Mouse (Mus musculus) Patski (cell line): ENCODE measurements around the gene Loxl1. TPM values are rescaled to one million over a fixed set of nuclear protein-coding genes. Genes with fewer than 3 reads are reported as not detected.
A peak's percentile ranks its signal among the peaks of the same experiment; 100 is the strongest.

Source experiments
- ATAC-seq: fragments of 100-300 bp; one replicate; pipeline ENCODE4 v1.8.0; 2021
- CTCF ChIA-PET: fragments of 350-600 bp; sonication (Branson Sonifier 250); formaldehyde crosslinking; loops from one replicate; lab custom pipeline; 2022; ENCODE audit warnings: inconsistent platforms; lab: Charles Lee
- POLR2A ChIA-PET: fragments of 350-600 bp; sonication (Branson Sonifier 250); formaldehyde crosslinking; loops from one replicate; lab custom pipeline; 2022; ENCODE audit warnings: antibody characterized with exemption, inconsistent platforms; lab: Charles Lee
- DNase-seq: peaks from one replicate; pipeline ENCODE4 v3.0.0-alpha.2; 2011; ENCODE audit warnings: low read depth, low spot score
- H3K27me3 ChIP-seq: fragments of 371-371 bp; one replicate; pipeline ENCODE4 v1.5.1; 2021
- CTCF ChIP-seq: fragments of 100-300 bp; IDR thresholded peaks from one replicate; pipeline ENCODE4 v1.5.1; 2021
- in situ Hi-C: fragments of 300-500 bp; cut with MboI; formaldehyde crosslinking; loops from 3 replicates; pipeline ENCODE4 v1.11.1; 2018; ENCODE audit warnings: low pct_unique_long_range_greater_than_20kb, mixed read lengths
- polyA plus RNA-seq: library from polyadenylated mRNA; unstranded; gene quantifications from one replicate; pipeline ENCODE4 v1.2.3, GENCODE M21; 2021

The Loxl1 gene
- polyA plus RNA-seq, 1 experiment from 2014 or later: 139 TPM

- no peak for ATAC-seq
- no peaks in the 10 kb centered on the region for H3K27me3 ChIP-seq
- CTCF ChIA-PET: no interaction called here
- POLR2A ChIA-PET: no interaction called here
- no peak for DNase-seq
- no peak for TF ChIP-seq CTCF
- in situ Hi-C loops: loop anchor here (25.0 kb wide), 1 partner anchor 526 kb away; no protein-coding TSS in a partner anchor
These were observed 23.8 kb upstream of the Loxl1 start for GRCm38 (mm10) chr9:58336650-58337281.

- ChIA-PET POLR2A (no interaction called here), CTCF (interaction anchor here (0.8 to 1.4 kb wide), 5 partner anchors 12 to 250 kb away, joined by 3 to 4 read pairs (median 3); partner anchors contain the start of gene Loxl1)
- TF ChIP-seq CTCF: no peak
- in situ Hi-C loops: loop anchor here (5.0 to 25.0 kb wide), 2 partner anchors 201 to 531 kb away; no protein-coding TSS in a partner anchor
- no peaks in the 10 kb centered on the region for H3K27me3 ChIP-seq
- ATAC-seq (no peak), DNase-seq (no peak)
These were observed 18.3 kb upstream of the Loxl1 start for GRCm38 (mm10) chr9:58331276-58331675.

- no peaks in the 10 kb centered on the region for H3K27me3 ChIP-seq
- in situ Hi-C loops: loop anchor here (5.0 to 25.0 kb wide), 2 partner anchors 202 to 532 kb away; no protein-coding TSS in a partner anchor
- ChIA-PET POLR2A (no interaction called here), CTCF (interaction anchor here (0.8 to 1.4 kb wide), 5 partner anchors 11 to 205 kb away, joined by 3 to 5 read pairs (median 3); partner anchors contain the start of gene Loxl1)
- peak; percentile 57 for ATAC-seq
- DNase-seq: no peak
- peak; percentile 97 for TF ChIP-seq CTCF
These were observed 17.3 kb upstream of the Loxl1 start for GRCm38 (mm10) chr9:58330293-58330692.

DNA sequence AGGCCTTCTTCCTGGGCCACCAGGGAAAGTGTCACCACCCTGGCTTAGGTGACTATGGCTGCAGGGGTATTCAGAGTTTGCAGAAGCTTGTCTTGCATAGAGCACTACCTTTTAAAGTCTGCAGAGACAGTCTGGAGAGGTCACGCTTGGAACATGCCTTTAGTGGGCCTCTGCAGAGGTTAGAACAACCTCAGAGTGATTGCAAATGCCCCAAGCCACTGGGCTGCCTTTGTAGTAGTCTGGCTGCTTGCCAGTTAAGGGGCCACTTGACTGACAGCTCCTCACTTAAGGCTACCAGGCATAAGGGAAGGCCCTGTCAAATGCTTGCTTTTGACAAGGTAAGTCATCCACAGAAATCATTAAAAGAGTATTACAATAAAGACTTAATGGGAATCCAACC lies 14.4 kb upstream of the Loxl1 start:
- TF ChIP-seq CTCF: no peak
- no peak for DNase-seq
- POLR2A ChIA-PET: interaction anchor here (0.7 kb wide), 1 partner anchor 15 kb away, joined by 3 read pairs; no protein-coding TSS in a partner anchor
- CTCF ChIA-PET: no interaction called here
- no peaks in the 10 kb centered on the region for H3K27me3 ChIP-seq
- in situ Hi-C loops: loop anchor here (25.0 kb wide), 1 partner anchor 535 kb away; no protein-coding TSS in a partner anchor
- ATAC-seq: no peak

- ChIA-PET CTCF (no interaction called here), POLR2A (interaction anchor here (0.7 kb wide), 1 partner anchor 14 kb away, joined by 3 read pairs; no protein-coding TSS in a partner anchor)
- in situ Hi-C loops: loop anchor here (25.0 kb wide), 1 partner anchor 536 kb away; no protein-coding TSS in a partner anchor
- no peak for TF ChIP-seq CTCF
- DNase-seq (no peak), ATAC-seq (no peak)
- H3K27me3 ChIP-seq: no peaks in the 10 kb centered on the region
These were observed 13.6 kb upstream of the Loxl1 start for GRCm38 (mm10) chr9:58326477-58327180.

DNA sequence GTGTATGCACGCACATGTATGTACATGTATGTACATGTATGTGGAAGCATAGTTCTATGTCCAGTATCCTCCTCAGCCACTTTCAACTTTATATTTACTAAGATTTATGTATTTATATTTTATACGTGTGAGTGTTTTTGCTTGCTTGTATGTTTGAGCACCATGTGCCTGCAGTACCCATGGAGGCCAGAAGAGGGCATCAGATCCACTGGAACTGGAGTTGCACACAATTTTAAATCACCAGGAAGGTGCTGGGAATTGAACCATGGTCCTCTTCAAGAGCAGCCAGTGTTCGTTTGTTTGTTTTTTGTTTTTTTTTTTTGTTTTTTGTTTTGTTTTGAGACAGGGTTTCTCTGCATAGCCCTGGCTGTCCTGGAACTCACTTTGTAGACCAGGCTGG lies 8.7 kb upstream of the Loxl1 start:
- ChIA-PET CTCF (no interaction called here), POLR2A (interaction anchor here (0.6 kb wide), 1 partner anchor 1076 kb away, joined by 4 read pairs; no protein-coding TSS in a partner anchor)
- no peak for TF ChIP-seq CTCF
- ATAC-seq: no peak
- no peaks in the 10 kb centered on the region for H3K27me3 ChIP-seq
- in situ Hi-C loops: no loop called here
- DNase-seq: no peak

GRCm38 (mm10) chr9:58318317-58318716 lies 5.3 kb upstream of the Loxl1 start:
- POLR2A ChIA-PET: no interaction called here
- ATAC-seq (no peak), DNase-seq (no peak)
- H3K27me3 ChIP-seq: no peaks in the 10 kb centered on the region
- CTCF ChIA-PET: no interaction called here
- no peak for TF ChIP-seq CTCF
- in situ Hi-C loops: no loop called here

DNA sequence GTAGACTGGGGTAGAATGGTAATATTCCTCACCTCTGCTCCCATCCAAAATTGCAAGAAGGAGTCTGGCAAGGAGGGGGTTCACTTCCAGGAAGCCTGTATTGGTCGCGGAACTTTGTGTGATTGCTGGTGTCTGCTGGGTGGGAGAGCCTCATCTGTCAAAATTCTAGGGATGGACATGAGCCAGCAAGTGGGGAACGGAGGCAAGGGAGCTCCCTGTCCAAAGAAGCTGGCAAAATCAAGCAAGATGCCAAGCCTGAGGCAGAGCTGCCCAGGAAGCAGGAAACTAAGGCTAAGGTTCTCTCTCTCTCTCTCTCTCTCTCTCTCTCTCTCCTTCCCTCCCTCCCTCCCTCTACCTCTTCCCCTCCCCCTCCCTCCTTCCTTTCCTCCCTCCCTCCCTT lies 4.4 kb upstream of the Loxl1 start:
- ATAC-seq: no peak
- in situ Hi-C loops: no loop called here
- ChIA-PET CTCF (no interaction called here), POLR2A (no interaction called here)
- TF ChIP-seq CTCF: no peak
- no peaks in the 10 kb centered on the region for H3K27me3 ChIP-seq
- DNase-seq: no peak

DNA sequence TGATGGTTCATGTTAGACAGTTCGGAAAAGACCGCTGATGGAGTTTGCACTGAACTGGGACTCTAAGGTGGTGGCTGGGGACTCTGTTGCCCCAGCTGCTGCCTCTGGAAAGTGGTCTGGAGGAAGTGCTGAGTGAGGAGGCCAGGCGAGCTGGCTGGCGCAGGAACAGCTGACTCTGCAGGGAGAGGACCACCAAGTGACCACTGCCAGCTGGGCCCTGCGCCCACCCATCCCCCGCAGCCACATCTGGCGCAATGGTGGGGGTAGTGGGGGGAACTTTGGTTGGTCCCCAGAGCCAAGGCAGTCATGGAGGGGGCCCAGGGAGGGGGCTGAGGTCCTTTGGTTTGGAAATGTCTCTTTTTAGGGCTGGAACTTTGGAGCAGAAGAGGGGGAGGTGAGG lies 3.8 kb upstream of the Loxl1 start:
- DNase-seq: no peak
- ChIA-PET POLR2A (no interaction called here), CTCF (no interaction called here)
- no peak for TF ChIP-seq CTCF
- in situ Hi-C loops: no loop called here
- no peak for ATAC-seq
- H3K27me3 ChIP-seq: no peaks in the 10 kb centered on the region

DNA sequence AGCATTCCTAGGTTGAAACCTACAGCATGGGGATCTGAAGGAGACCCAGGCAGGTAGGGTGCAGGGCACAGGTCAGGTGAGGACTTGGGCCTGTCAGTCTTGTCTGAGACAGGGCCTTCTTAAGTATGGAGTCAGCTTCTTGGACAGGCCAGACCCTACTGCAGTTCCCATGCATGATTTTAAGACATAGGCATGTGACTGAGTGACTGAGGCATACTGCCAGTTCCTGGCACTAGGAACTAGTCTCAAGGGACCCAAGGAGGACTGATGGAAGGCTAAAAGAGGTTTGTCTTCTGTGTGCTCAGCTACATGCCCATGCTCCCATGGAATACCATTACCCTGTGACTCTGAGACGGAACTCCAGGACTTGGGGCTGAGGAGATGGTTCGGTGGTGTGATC lies 2.9 kb upstream of the Loxl1 start:
- no peak for TF ChIP-seq CTCF
- DNase-seq (no peak), ATAC-seq (no peak)
- no peaks in the 10 kb centered on the region for H3K27me3 ChIP-seq
- in situ Hi-C loops: no loop called here
- ChIA-PET POLR2A (no interaction called here), CTCF (no interaction called here)
